Mouse (Mus musculus) heart, embryonic 14.5 days (tissue): ENCODE measurements around the gene Kdelr3. TPM values are rescaled to one million over a fixed set of nuclear protein-coding genes. Genes with fewer than 3 reads are reported as not detected.
A peak's percentile ranks its signal among the peaks of the same experiment; 100 is the strongest.

Source experiments
- ATAC-seq: fragments of 200-750 bp; cut with Nextera tagmentation; 2 replicates; pipeline ENCODE4 v1.8.0; 2017; ENCODE audit warnings: low read depth, moderate TSS enrichment; ENCODE audit not compliant: insufficient number of reproducible peaks, insufficient read depth, low FRiP score
- H3K27ac ChIP-seq, 2 experiments: fragments of 200-500 bp in 1 of 2; fragments of 300-500 bp in 1 of 2; sonication (generic) in 1 of 2; replicated peaks in 1 of 2; 2 replicates each; pipeline ENCODE4 v1.5.1; 2012 to 2014; ENCODE audit warnings: low read depth in 2 of 2, low read length in 2 of 2, control low read depth in 1 of 2, mild to moderate bottlenecking in 1 of 2, mixed read lengths in 1 of 2; ENCODE audit not compliant: control insufficient read depth in 1 of 2, insufficient read depth in 1 of 2
- H3K27me3 ChIP-seq: fragments of 300-500 bp; sonication (generic); 2 replicates; pipeline ENCODE4 v1.6.1; 2014; ENCODE audit warnings: mild to moderate bottlenecking, low read length, control low read depth; ENCODE audit not compliant: control insufficient read depth, insufficient read depth
- H3K36me3 ChIP-seq: fragments of 300-500 bp; sonication (generic); 2 replicates; pipeline ENCODE4 v1.6.1; 2014; ENCODE audit warnings: mild to moderate bottlenecking, control low read depth, low read length, mixed read lengths; ENCODE audit not compliant: control insufficient read depth, insufficient read depth
- H3K4me1 ChIP-seq, 2 experiments: fragments of 200-500 bp in 1 of 2; fragments of 300-500 bp in 1 of 2; sonication (generic) in 1 of 2; 2 replicates each; pipeline ENCODE4 v1.6.1; 2012 to 2014; ENCODE audit warnings: low read length in 2 of 2, control low read depth in 1 of 2, mixed read lengths in 1 of 2; ENCODE audit not compliant: control insufficient read depth in 2 of 2, insufficient read depth in 2 of 2
- H3K4me2 ChIP-seq: fragments of 300-500 bp; sonication (generic); 2 replicates; pipeline ENCODE4 v1.6.1; 2014; ENCODE audit warnings: mild to moderate bottlenecking, low read length
- H3K4me3 ChIP-seq, 2 experiments: fragments of 200-500 bp in 1 of 2; fragments of 300-500 bp in 1 of 2; sonication (generic) in 1 of 2; 2 replicates each; pipeline ENCODE4 v1.5.1; 2012 to 2014; ENCODE audit warnings: low read length in 2 of 2, mild to moderate bottlenecking in 2 of 2, control low read depth in 1 of 2, low read depth in 1 of 2, moderate library complexity in 1 of 2; ENCODE audit not compliant: control insufficient read depth in 1 of 2, insufficient read depth in 1 of 2
- H3K9ac ChIP-seq: fragments of 300-500 bp; sonication (generic); 2 replicates; pipeline ENCODE4 v1.6.1; 2014; ENCODE audit warnings: mild to moderate bottlenecking, low read length
- H3K9me3 ChIP-seq: fragments of 300-500 bp; sonication (generic); 2 replicates; pipeline ENCODE4 v1.6.1; 2016; ENCODE audit warnings: low read length, control low read depth; ENCODE audit not compliant: control insufficient read depth
- WGBS: fragments of 180-500 bp; shearing (Covaris S2); extraction: QIAGEN DNeasy Blood & Tissue Kit; methylation state at CpG from one replicate; pipeline ENCODE4 v1.1.7; 2014; 5-methylcytosine and 5-hydroxymethylcytosine counted together
- polyA plus RNA-seq: library from polyadenylated mRNA; unstranded; fragments of >200 nt; fragmentation: Nextera tagmentation; extraction: Ambion mirVana; gene quantifications from 2 replicates; pipeline ENCODE4 v1.2.1, GENCODE M21; 2014

The Kdelr3 gene
- polyA plus RNA-seq, 1 experiment from 2014 or later = 54.1 TPM

DNA sequence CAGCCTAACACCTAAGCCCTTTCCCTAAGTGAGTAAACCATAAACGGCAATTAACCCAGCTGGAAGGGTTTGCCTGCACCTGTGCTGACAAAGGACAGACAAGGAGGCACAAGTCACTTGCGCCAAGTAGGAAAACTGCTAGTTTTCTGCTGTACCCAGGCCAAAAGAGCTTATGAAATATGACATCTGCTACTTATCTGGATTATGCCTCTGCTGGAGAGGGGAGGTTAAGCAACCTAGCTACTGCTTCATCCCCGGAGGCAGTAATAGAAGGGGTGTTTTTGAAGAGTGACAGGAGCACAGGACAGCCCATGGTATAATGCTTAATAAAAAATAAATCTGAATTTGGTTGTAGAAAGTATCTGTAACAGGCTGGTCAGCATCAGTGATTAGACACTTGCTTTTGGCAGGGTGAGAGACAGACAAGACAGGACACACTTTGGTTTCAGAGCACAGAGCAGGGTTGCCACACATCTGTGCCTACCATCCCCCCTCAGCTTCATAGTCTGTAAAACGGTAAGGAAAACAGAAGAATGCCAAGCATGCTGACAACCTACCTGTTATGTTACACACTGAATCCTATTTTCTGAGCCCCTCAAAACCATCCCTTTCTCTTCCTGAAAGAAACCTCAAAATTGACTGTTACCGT, 11.9 kb downstream of the Kdelr3 start:
- Histone ChIP-seq H3K4me3 (no peak overlapping the region), H3K36me3 (peaks cover 98% of the 10 kb centered on the region), H3K4me2 (no peak overlapping the region), H3K9me3 (no peaks in the 10 kb centered on the region), H3K27ac (no peak overlapping the region), H3K9ac (no peak overlapping the region), H3K4me1 (no peaks in the 10 kb centered on the region), H3K27me3 (no peaks in the 10 kb centered on the region)
- 75% methylated on average over 5 of the region's 5 CpGs for WGBS
- ATAC-seq = no peak

DNA sequence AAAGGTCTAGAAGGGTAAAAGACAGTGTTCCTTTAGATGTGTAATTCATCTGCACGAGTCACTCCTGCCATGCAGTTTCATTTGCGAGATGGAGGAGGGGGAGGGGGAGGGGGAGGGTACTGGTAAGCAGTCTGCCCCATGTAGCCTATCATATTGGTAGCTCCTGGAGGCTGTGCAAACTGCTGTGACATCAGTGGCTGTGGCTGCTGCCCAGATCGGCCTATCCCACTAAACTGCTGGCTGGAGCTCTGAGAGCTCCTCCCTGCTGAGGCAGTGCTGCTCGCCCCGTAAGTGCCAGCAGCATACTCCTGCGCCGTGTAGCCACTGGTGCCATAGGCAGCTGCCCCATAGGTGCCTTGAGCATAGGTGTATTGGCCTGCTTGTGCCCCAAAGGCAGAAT, 13.7 kb downstream of the Kdelr3 start:
- no peak for ATAC-seq
- WGBS = 69% methylated on average over 7 of the region's 7 CpGs
- Histone ChIP-seq H3K4me3 (no peak overlapping the region), H3K27ac (no peak overlapping the region), H3K4me1 (no peaks in the 10 kb centered on the region), H3K9me3 (no peaks in the 10 kb centered on the region), H3K36me3 (peaks cover 98% of the 10 kb centered on the region), H3K9ac (no peak overlapping the region), H3K4me2 (no peak overlapping the region), H3K27me3 (no peaks in the 10 kb centered on the region)

DNA sequence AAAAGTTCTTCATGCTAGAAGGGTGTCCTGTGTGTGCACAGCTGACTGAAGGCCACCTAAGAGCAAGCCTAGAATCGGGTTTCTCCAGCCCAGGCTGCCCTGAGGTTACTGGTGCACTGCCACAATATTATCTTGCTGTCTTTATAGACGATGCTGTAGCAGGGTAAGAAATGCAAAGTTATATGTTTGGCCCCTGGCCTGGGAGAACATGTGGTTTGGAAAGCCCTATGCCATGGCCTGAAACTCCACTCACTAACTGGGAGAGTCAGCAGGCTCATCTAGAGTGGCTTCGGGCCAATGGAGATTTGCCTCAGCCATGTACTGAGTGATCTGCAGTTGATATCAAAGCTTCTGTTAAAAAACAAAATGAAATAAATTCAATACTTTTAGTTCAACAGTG, 17.6 kb downstream of the Kdelr3 start:
- ATAC-seq = no peak
- no peak overlapping the region for H3K4me2 ChIP-seq
- no peak overlapping the region for H3K9ac ChIP-seq
- H3K9me3 ChIP-seq = no peaks in the 10 kb centered on the region
- no peaks in the 10 kb centered on the region for H3K27me3 ChIP-seq
- no peak overlapping the region; a peak in 1 of 4 replicates for H3K27ac ChIP-seq
- H3K4me1 ChIP-seq = no peaks in the 10 kb centered on the region
- peaks cover 100% of the 10 kb centered on the region for H3K36me3 ChIP-seq
- WGBS = 88% methylated on average over 3 of the region's 3 CpGs
- H3K4me3 ChIP-seq = no peak overlapping the region

DNA sequence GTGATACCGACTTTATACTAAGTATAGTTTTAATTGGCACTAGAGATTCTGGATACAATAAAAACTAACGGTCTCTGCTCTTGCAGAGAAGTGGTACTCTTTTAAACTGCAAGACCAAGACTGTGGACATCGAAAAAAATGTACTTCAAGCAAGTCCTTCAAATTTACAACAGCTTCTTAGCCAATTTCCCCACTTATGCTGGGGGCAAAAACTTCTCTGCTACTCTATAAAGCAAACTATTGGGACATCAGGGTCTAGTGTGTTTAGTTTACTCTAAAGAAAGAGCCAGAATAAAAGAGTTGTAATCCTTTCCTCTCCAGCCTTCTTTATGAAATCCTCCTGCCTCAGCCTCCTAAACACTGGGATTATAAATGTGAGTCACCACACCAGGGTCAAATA, 27.8 kb downstream of the Kdelr3 start:
- Histone ChIP-seq H3K27me3 (no peaks in the 10 kb centered on the region), H3K4me1 (peaks cover 7 to 18% of the 10 kb centered on the region in 2 experiments), H3K9ac (no peak overlapping the region), H3K4me2 (peak overlapping the region; percentile 79), H3K9me3 (no peaks in the 10 kb centered on the region), H3K36me3 (peaks cover 54% of the 10 kb centered on the region), H3K27ac (no peak overlapping the region), H3K4me3 (peak overlapping the region in 1 of 2 experiments; percentile 97; a peak in 1 of 4 replicates)
- ATAC-seq = no peak
- WGBS = 85% methylated on average over 3 of the region's 3 CpGs

GRCm38 (mm10) chr15:79545496-79545895, 29.3 kb downstream of the Kdelr3 start:
- ATAC-seq = no peak
- H3K4me3 ChIP-seq = peak overlapping the region; percentile 97
- peaks cover 7 to 18% of the 10 kb centered on the region in 2 experiments for H3K4me1 ChIP-seq
- peak overlapping the region; percentile 79 for H3K4me2 ChIP-seq
- no peaks in the 10 kb centered on the region for H3K9me3 ChIP-seq
- H3K27me3 ChIP-seq = no peaks in the 10 kb centered on the region
- H3K9ac ChIP-seq = peak overlapping the region; percentile 99
- whole genome bisulfite sequencing = 4% methylated on average over 3 of the region's 3 CpGs
- peak overlapping the region; percentile 98 to 99 for H3K27ac ChIP-seq
- peaks cover 38% of the 10 kb centered on the region for H3K36me3 ChIP-seq

GRCm38 (mm10) chr15:79545921-79546399, 29.7 kb downstream of the Kdelr3 start:
- peak overlapping the region; percentile 99 for H3K9ac ChIP-seq
- peak overlapping the region; percentile 98 to 99 for H3K27ac ChIP-seq
- peaks cover 7 to 18% of the 10 kb centered on the region in 2 experiments for H3K4me1 ChIP-seq
- peak; percentile 58 for ATAC-seq
- peak overlapping the region; percentile 79 for H3K4me2 ChIP-seq
- no peaks in the 10 kb centered on the region for H3K9me3 ChIP-seq
- peaks cover 34% of the 10 kb centered on the region for H3K36me3 ChIP-seq
- H3K27me3 ChIP-seq = no peaks in the 10 kb centered on the region
- under 1% methylated on average over 52 of the region's 52 CpGs for WGBS
- H3K4me3 ChIP-seq = peak overlapping the region; percentile 97

GRCm38 (mm10) chr15:79546410-79547288, 30.4 kb downstream of the Kdelr3 start, which contains the start of gene Ddx17:
Gene Ddx17 (minus strand): TSS chr15:79546741.
- Histone ChIP-seq H3K4me1 (peaks cover 7 to 18% of the 10 kb centered on the region in 2 experiments), H3K9ac (peak within 1 kb of the TSS; percentile 99), H3K27me3 (no peaks in the 10 kb centered on the region), H3K4me2 (peak within 1 kb of the TSS; percentile 79), H3K27ac (peak within 1 kb of the TSS; percentile 98 to 99), H3K9me3 (no peaks in the 10 kb centered on the region), H3K36me3 (peaks cover 28% of the 10 kb centered on the region), H3K4me3 (peak within 1 kb of the TSS; percentile 97)
- WGBS = 2% methylated on average over 83 of the region's 84 CpGs
- peak; percentile 96 for ATAC-seq
